Mouse (Mus musculus) left cerebral cortex, postnatal 4 days (tissue): ENCODE measurements around the gene Idh1. TPM values are rescaled to one million over a fixed set of nuclear protein-coding genes. Genes with fewer than 3 reads are reported as not detected.

ENCODE experiments used
- DNase-seq: peaks from one replicate; pipeline ENCODE4 v3.0.0-alpha.2; 2022
- intact Hi-C: fragments of 180-260 bp; cut with DNase I; formaldehyde crosslinking; loops from one replicate; pipeline ENCODE4 v1.15.1; 2025
- total RNA-seq, 2 experiments: library from RNA; stranded (reverse); gene quantifications; 2 replicates each; pipeline ENCODE4 v1.2.3; 2021

Idh1 gene
- total RNA-seq, 2 experiments from 2014 or later = 322 to 358 TPM

DNA sequence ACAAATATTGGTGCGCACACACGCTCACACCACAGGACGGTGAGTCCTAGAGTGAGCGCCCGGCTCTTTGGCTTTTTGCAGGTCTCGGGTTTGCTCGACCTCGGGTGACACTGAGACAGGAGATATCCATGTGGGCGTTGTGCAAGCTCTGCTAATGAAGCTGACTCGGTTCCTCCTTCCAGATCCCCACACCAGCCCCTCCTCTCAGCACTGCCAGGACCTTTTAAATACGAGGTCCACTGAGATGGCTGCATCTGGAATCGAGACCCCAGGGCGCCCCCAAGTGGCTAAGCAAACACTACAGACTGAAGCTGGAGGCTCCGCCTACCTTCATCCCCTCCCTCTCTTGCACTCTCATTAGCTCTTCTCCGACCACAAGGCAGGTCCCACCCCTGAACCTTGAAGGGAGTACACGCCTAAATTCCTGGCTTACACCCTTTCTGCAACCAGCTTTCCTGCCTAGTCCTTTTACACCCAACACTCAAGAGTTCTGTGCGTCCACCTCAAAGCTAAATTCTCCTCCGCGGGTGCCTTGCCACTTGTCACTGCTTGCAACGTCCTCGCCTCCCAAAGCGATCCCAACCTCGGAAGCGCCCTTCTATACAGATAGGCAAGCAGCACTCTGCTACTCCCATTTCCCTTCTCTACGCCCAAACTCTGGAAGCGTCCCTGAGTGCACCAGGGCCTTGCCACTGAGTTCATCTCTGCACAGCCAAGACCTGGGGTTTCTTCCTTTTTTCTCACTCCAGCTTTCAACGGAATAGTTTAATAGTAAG lies 8.0 kb downstream of the Idh1 start:
- intact Hi-C loops = loop anchor here (5.0 kb wide), 2 partner anchors 66 to 131 kb away; no protein-coding TSS in a partner anchor
- peak; percentile 93 for DNase-seq

DNA sequence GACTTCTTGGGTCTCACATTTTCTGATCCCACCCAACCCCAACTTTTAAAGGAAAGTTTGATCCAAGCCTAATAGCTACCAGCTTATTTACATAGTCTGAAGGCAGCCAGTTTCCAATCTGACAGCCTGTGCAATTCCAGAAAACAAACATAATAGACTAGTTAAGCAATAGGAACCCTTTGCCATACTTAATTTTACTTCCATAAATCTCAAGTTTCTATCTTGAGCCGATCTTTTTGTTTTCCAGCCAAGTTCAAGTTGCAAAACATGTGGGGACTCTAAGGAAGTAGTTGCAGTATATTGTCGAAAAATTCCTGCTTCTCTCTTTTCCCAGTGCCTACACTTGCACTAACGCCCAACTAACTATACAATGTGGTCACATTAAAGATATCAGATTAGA lies 8.8 kb downstream of the Idh1 start:
- intact Hi-C loops = loop anchor here (5.0 kb wide), 2 partner anchors 65 to 130 kb away; no protein-coding TSS in a partner anchor
- no peak for DNase-seq

DNA sequence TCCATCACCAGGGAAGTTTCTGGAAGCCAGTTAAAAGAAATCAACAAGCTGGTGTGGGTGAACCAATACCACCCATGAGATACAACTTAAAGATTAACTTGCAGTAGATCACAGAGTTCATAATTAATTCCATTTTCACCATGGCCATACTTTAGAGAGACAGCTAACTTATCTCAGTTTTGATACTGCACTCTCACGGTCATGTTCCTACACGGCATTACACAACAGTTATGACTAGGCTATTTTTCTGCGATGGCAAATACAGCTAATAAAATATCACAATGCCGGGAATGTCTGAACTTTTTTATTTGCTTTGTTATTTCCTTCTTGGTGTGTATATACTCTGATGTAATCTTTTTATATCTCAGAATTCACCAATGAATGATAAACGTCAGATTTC lies 9.4 kb downstream of the Idh1 start:
- intact Hi-C loops = loop anchor here (5.0 kb wide), 2 partner anchors 65 to 130 kb away; no protein-coding TSS in a partner anchor
- no peak for DNase-seq

DNA sequence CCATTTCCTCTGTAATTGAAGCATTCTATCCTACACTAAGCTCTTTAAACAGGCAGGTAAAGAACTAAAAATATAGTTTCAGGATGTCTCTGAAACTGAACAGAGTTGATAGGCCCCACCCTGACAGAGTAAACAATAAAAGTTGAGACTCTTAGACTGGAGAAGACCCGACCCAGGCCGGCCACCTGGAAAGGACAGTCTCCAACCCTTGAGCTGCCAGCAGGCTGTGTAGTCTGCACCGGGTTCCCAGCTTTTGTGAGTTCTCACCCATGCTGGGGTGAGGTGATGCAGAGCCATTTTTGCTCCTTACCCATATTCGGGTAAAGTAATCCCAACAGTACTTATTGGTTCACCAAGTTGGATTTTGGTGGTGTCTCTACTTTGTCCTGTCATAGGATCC lies 10.1 kb downstream of the Idh1 start:
- intact Hi-C loops = loop anchor here (5.0 kb wide), 2 partner anchors 64 to 129 kb away; no protein-coding TSS in a partner anchor
- no peak for DNase-seq

DNA sequence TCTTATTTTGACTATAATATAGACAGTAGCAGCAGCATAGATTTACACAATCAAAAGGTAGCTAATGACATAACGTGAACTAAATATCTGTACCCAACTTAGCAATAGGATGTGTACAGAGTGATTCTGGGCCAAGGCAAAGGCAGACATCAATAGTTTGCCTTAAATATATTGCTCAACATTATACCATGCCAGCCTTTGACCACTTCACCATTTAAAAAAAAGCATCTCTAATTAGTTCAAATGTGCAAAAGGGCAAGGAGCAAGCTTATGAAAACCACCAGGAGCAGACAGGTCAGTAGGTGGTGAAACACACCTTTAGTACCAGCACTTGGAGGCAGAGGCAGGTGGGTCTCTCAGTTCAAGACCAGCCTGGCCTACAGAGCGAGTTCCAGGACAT lies 12.6 kb downstream of the Idh1 start:
- intact Hi-C loops = no loop called here
- no peak for DNase-seq

DNA sequence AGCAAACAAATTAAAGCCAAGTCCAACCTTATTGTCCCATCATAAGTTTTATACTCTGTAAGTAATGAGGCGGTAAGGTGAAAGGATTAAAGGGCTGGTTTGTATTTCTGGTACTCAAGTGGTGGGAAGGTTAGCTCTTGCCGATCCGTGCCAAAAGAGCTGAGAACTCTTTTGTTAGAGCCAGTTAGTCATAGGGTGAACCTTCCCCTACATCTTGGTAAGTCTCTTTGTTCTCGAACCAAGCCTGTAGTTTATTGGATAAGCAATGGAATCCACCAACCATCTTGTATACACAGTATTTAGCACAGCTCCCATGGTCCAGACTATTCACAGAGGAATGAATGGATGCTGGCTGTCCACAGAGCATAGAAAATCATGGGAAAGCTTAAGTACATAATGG lies 14.7 kb downstream of the Idh1 start:
- DNase-seq = no peak
- intact Hi-C loops = no loop called here

DNA sequence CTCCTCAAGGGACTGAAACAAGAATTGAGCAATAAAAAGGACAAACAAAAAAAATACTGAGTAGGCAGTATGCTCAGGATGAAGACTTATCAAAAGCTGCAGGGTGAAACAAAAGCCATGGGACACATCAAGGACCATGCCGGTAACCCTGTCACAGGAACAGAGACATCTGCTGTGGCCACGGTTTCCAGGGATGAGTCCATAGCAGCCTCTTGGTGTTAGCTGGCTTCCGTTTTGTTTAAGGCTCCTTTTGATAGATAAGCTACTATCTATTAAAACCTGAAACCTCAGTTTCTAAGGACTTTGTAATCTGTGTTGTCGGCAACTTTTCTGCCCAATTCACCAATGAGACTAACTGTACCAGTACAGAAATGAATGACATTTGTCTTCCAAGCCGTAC lies 16.4 kb downstream of the Idh1 start:
- intact Hi-C loops = no loop called here
- no peak for DNase-seq

DNA sequence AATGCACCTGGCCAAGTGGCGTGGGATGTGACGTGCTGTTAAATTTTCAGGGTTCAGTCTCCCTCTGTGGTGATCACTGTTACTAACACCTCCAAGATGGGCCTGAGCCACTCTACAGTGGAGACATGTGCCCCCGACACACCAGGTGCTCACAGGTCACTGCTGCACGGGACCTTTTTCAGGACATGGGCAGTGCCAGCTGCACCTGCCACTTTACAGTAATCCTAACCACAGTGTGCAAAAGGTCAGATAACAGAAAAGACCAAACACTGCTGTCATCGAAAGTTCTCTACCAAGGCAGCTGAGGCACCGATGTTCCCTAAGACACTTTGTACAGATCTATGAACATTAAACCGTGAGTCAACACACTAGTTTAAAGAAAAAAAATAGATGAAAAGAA lies 16.8 kb downstream of the Idh1 start:
- intact Hi-C loops = no loop called here
- DNase-seq = no peak

DNA sequence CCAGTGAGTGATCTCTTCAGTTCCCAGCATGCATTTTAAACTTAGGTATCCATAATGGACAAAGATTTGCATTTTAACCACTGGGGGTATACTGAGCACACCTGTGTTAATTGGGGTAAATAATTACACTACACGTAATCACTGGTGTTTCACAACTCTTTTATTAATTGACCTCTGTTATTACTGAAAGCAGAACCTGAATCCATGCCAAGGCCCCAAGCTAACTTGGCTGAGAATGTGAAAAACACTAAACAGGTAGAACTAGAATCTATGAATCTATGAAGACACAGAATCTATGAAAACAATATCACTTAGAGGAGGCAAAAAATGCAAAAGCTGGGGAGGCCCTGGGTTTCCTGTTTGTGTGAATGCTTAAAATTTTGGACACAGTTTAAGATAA lies 18.8 kb downstream of the Idh1 start:
- intact Hi-C loops = no loop called here
- DNase-seq = no peak

DNA sequence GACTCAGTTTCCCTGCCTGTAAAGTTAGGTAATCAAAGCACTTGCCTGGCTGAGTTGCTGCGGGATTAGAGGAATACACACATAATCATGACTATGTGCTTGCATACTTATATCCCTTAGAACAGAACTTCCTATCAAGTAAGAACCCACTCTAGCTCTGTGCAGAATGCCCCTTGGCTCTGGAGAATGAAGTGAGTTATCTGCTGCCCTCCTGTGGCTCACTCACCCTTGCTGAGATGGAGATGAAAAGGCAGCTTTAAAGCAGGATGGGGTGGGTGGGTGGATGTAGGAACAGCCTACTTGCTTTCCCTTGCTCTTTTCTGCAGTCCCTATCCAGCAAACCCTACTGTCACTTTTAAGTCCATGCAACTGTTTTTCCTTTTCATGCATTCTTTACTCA lies 24.1 kb downstream of the Idh1 start:
- no peak for DNase-seq
- intact Hi-C loops = no loop called here

DNA sequence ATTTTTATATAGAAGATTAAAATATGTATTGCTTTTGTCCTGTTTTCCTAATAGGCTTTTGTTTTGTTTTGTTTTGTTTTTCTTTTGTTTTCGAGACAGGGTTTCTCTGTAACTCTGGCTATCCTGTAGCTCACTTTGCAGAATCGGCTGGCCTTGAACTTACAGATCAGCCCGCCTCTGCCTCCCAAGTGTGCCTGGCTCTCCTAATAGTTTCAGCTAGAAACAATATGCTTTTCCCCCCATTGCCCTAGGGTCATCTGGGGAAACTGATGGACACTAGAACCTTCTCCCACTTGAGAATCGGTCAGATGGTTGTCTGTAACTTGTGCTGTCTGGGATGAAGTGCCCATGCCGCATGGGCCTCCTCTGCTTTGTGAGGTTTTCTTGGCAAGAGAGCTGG lies 30.2 kb downstream of the Idh1 start:
- intact Hi-C loops = no loop called here

DNA sequence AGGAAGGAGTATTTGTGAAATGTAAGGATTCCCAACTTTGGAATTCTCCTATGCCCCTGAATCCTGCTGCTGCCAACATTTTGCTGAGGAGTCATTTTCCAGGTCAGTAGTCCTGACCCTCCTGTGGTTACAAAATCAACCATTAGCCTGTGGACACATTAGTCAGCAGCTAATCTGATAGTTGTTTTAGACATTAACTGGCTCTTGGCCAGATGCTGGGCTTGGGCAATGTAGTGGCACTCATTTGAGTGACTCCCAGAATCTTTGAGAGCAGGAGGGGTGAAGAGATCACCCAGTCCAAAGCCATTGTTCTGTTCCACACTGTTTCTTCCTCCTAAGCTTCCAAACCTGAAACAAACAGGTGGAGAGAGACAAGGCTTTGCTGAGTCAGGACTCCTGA lies 31.5 kb downstream of the Idh1 start:
- no peak for DNase-seq
- intact Hi-C loops = no loop called here

More for the DNA sequence above, 30.2 kb downstream of the Idh1 start:
- DNase-seq = no peak

DNA sequence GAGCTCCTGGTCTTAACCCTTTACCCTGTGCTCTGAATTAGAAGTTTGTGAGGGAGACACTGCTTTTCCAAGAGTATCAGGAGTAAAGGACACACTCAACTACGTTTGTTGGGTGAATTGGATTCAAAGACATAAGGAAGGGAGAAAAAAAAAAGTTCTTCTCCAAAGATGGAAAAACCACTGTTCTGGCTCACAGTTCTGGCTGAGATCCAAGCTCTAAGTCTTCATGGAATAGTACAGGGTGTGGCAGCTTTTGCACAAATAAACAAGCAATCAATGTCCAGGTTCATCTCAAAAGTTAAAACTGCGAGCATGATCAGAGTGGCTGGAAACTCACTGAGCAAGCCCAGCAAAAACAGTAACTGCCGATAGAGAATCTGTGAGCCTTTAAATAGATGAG lies 38.3 kb downstream of the Idh1 start:
- intact Hi-C loops = no loop called here
- DNase-seq = no peak

DNA sequence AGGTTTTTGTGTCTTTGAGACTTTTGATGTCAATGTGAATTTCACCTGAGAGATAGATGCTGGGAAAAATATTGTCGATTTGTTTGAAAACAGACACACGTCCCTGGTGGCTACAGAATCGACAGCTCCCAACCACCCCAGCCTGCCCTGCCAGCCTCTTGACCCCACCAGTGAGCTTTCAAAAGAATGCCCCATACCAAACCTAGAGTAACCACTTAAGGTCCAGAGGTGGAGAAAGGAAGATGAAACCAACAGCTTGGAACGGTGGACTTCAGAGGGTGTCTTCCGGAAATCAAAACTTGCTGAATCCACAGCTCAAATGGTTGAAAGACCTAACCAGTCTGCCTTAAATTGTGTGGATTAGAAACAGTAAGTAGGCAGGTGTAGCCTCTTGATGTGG lies 39.0 kb downstream of the Idh1 start:
- DNase-seq = no peak
- intact Hi-C loops = no loop called here

DNA sequence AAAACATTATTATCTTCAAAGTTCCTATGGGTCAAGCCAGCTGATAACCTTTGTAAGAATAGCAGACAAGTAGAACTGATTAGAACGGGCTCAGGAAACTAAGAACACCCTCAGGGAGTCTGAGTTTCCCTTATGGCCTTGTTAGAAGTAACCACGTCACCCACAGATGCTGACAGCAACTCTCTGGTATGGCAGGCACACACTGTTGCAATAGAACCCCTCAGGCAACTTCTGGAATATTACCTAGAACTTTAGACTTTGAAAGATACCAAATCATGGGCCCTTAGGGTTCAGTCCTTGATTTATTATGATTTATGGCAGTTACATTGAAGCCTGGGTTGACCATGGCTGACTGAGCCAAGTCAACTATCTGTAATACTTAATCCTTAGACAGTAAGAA lies 39.7 kb downstream of the Idh1 start:
- intact Hi-C loops = no loop called here
- DNase-seq = no peak

DNA sequence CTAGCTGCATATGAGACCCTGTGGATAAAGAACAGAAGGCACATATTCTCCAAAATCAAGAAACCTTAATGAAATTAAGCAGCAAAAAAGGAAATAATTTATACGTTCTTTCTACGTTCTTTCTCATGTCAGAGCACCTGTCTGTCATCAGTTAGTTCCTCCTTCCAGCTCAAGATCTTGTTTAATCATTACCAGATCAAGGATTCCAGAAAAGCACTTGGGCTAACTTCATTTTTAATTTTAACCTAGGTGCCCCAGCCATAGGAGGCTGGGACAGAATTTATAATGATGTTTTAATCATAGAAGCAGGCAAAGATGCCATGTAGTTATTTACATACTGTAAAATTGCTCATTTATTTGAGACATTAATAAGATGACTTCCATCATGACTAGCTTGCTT lies 41.5 kb downstream of the Idh1 start:
- no peak for DNase-seq
- intact Hi-C loops = no loop called here

DNA sequence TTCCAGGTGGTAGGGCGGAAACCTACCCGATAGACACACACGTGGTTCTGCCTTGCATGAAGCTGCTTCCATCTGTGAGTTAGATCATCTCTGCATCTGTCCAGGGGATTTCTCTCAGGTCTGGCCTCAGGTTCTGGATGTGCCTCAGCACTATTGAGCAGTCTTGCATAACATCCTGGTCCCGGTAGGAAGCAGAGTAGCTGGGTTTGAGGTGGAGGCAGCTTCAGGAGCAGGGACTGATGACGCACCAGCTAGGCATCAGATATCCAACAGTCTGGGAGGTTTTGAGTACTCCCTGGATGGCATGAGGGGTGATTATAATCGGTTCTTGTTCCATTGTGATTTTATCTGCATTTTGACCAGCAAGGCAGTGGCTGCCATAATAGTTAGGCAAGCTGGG lies 48.7 kb downstream of the Idh1 start:
- intact Hi-C loops = no loop called here
- no peak for DNase-seq

DNA sequence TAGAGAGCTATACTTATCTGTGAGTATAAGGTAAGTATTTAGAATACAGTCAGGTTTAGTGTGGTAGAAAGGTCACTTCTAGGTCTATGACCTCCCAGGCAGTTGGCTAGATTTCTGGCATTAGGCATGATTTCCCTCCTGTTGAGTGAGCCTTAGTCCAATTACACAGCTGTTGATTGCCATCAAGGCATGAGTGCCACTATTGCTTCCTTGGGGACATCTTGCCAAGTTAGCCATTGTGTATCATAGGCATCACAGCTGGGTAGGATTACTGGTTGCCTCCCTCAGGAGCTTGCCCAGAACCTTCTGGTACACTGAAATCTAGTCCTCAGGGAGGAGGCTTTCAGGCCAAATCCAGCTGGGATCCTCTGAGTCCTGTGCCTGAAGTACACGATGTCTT lies 53.5 kb downstream of the Idh1 start:
- intact Hi-C loops = no loop called here
- no peak for DNase-seq

DNA sequence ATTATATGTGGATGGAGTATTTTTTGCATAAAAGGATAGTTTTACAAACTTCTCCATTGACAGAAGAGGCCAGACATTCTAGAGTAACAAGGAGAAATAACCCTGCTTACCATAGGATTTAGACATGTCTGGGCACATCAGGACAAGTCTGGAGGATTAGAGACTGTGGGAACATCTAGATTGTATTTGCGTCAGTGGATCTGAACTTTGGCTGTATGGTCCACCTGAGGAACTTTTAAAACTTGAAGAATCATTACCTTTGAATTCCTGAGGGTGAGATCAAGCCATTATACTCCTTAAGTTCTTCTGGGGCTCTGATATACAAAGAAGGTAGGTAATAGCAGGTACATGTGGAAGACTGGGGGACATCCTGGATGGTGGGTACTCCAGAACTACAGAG lies 54.6 kb downstream of the Idh1 start:
- intact Hi-C loops = no loop called here
- no peak for DNase-seq

DNA sequence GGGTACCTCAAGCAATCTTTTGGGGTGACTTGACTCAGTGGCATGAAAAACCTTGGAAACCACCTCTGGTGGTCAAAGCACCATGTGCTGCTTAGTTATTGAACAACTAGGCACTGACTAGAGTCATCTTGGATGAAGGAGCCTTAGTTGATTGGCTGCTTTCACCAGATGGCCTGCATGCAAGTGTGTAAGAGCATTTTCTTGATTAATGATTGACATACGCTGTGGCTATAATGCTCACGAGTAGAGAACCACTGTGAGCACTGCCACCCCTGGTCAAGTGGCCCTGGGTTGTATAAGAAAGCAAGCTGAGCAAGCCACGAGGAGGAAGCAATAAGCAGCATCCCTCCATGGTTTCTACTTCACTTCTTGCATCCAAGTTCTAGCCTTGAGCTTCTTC lies 56.1 kb downstream of the Idh1 start:
- DNase-seq = no peak
- intact Hi-C loops = no loop called here

DNA sequence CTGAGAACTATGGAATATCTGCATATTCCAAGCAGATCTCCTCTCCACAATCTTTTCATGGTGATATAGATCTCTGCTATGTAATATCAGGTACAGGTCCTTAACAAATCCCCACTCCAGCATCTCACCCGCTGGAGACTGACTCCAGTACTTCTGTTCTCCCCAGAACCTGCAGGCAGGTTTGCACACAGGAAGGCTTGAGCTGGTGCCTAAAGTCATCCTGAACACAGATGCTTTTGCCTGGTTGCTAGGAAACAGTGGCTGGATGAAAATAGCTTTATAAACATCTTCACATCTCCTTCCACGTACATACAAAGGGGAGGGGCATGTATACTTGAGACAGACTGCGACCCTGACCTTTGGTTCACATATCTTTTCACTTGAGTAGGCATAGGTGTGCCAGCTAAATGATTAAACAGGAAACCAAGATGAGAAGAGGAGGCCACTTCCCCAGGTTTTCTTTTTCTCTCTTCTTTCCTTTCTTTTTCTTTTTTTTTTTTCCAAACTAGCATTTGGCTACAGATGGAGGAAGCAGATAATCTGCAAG lies 56.6 kb downstream of the Idh1 start:
- intact Hi-C loops = no loop called here
- no peak for DNase-seq

DNA sequence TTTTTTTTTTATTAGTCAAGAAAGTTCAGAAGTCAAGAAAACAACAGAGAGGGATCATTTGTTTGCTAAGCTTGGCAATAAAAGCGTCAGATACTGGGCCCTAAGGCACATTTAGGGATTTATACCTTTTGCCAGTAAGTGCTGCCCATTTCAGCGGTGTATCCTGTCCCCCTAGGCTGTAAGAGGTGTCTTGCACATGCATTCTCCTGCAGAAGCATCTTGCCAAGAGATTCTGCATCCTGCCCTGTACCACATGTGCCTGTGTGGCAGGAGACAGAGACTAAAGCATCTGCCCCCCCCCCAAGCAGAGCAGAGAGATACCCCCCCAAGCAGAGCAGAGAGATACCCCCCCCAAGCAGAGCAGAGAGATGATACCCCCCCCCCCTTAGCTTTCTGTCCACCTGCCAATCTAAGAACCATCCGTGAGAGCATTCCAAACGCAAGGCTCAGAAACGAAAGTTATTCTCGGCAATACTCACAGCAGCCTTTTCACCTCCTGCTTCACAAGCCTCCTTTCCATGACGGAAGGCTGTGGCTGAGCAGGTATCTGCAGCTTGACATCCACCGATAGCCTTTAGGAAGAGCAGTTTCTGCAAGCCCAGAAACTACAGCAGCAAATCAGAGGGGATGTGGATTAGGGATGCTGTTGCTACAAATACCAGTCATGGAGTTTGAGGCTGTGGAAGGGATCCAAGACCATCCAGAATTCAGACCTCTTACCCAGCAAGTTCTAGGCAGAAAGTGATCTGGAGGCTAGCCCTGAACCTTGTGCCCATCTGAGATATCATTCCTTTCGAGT lies 63.5 kb downstream of the Idh1 start, which contains the start of gene D630023F18Rik:
D630023F18Rik (minus strand) TSS at position 641 of the 799 bp plus-strand sequence.
- intact Hi-C loops = no loop called here
- DNase-seq = no peak
